Comparison of ENCODE assay signal across 9 mouse cellular contexts in genomic region chr16:24395100-24395499, GRCm38 (mm10). TPM values are rescaled to one million over a fixed set of nuclear protein-coding genes. Genes with fewer than 3 reads are reported as not detected.
DNase-seq lines count a peak whose midpoint lies in the region; ATAC-seq and TF ChIP-seq lines count a peak whose summit lies in the region.
"Had no signal": no experiment of that assay in that cellular context is flagged by ENCODE, and none has a peak within 500 bp of the region (broad histone marks: within the 10 kb centered on the region; RNA-seq: fewer than 3 reads in every experiment).

No protein-coding gene starts in this region.

- no peak overlapping the region for H3K9ac ChIP-seq in midbrain, embryonic 11.5 days (ENCODE audit: low read length)
- H3K9ac ChIP-seq in intestine, postnatal 0 days (ENCODE audit: low read depth, low read length): peak overlapping the region; percentile 99

- TF ChIP-seq POLR2A in small intestine, adult 2 months (IDR thresholded peaks at IDR 0.05; ENCODE audit: low read depth, low read length): no peak

- no peaks in the 10 kb centered on the region for H3K9me3 ChIP-seq in midbrain, embryonic 10.5 days (replicated peaks)
- no peaks in the 10 kb centered on the region for H3K9me3 ChIP-seq in midbrain, embryonic 11.5 days (ENCODE audit: control insufficient read depth, low read length)
- no peaks in the 10 kb centered on the region for H3K9me3 ChIP-seq in intestine, postnatal 0 days (ENCODE audit: control insufficient read depth)

- TF ChIP-seq CTCF in intestine, postnatal 0 days (IDR thresholded peaks at IDR 0.05; ENCODE audit: low read depth): no peak
- no peak for TF ChIP-seq CTCF in small intestine, adult 2 months (IDR thresholded peaks at IDR 0.05; ENCODE audit: extremely low read depth, insufficient read length, insufficient replicate concordance, low read depth, low read length)

- no peak overlapping the region for H3K4me2 ChIP-seq in midbrain, embryonic 11.5 days
- H3K4me2 ChIP-seq in intestine, postnatal 0 days (replicated peaks; ENCODE audit: low read depth): peak overlapping the region; percentile 83

- no peak overlapping the region for H3K27ac ChIP-seq in midbrain, embryonic 10.5 days (replicated peaks)
- H3K27ac ChIP-seq in midbrain, embryonic 11.5 days (ENCODE audit: low read depth, low read length): no peak overlapping the region
- H3K27ac ChIP-seq in intestine, postnatal 0 days (ENCODE audit: low read depth, low read length): peak overlapping the region; percentile 100
- H3K27ac ChIP-seq in small intestine, adult 2 months (ENCODE audit: insufficient read depth, low read depth, low read length): peak overlapping the region; percentile 89
- H3K27ac ChIP-seq: left cerebral cortex, adult 2 months had no signal

- 91% methylated on average over 2 of the region's 2 CpGs for WGBS in midbrain, embryonic 10.5 days
- 76% methylated on average over 2 of the region's 2 CpGs for WGBS in midbrain, embryonic 11.5 days
- 56% methylated on average over 2 of the region's 2 CpGs for WGBS in intestine, postnatal 0 days
- 44% methylated on average over 2 of the region's 2 CpGs for WGBS in small intestine, adult 2 months

- H3K4me3 ChIP-seq in midbrain, embryonic 10.5 days: peak overlapping the region; percentile 92
- no peak overlapping the region for H3K4me3 ChIP-seq in midbrain, embryonic 11.5 days (ENCODE audit: low read depth, low read length)
- H3K4me3 ChIP-seq in intestine, postnatal 0 days (ENCODE audit: low read depth, low read length): peak overlapping the region; percentile 99
- H3K4me3 ChIP-seq in small intestine, adult 2 months (ENCODE audit: low read depth, low read length): peak overlapping the region; percentile 97; the same call in 1 of the 2 replicates

- peak; percentile 64 for DNase-seq in adrenal gland, adult 2 months
- no peak for DNase-seq in adrenal gland, postnatal 4 days (ENCODE audit: low spot score in 2 of 2)
- DNase-seq in midbrain, embryonic 10.5 days (ENCODE audit: low spot score): no peak
- no peak for DNase-seq in midbrain, embryonic 11.5 days (ENCODE audit: low spot score, missing footprints)
- no peak for DNase-seq in retina, embryonic 14.5 days (ENCODE audit: low spot score)
- no peak for DNase-seq in gastrocnemius, postnatal 10 days

- no peaks in the 10 kb centered on the region for H3K36me3 ChIP-seq in midbrain, embryonic 10.5 days
- H3K36me3 ChIP-seq in midbrain, embryonic 11.5 days (ENCODE audit: control insufficient read depth, insufficient read depth, low read length): no peaks in the 10 kb centered on the region
- no peaks in the 10 kb centered on the region for H3K36me3 ChIP-seq in intestine, postnatal 0 days (ENCODE audit: control insufficient read depth, insufficient read depth)
- H3K36me3 ChIP-seq in small intestine, adult 2 months (ENCODE audit: control insufficient read depth, insufficient read depth, low read length): no peaks in the 10 kb centered on the region

- no peak for ATAC-seq in midbrain, embryonic 11.5 days (ENCODE audit: low FRiP score)
- ATAC-seq in intestine, postnatal 0 days: no peak

- peaks cover 28% of the 10 kb centered on the region for H3K4me1 ChIP-seq in midbrain, embryonic 10.5 days
- H3K4me1 ChIP-seq in midbrain, embryonic 11.5 days (ENCODE audit: control insufficient read depth, insufficient read depth, low read length): no peaks in the 10 kb centered on the region; the same call in 1 of the 2 replicates
- H3K4me1 ChIP-seq in intestine, postnatal 0 days (replicated peaks; ENCODE audit: control insufficient read depth, insufficient read depth, low read length): peaks cover 10% of the 10 kb centered on the region
- H3K4me1 ChIP-seq in small intestine, adult 2 months (ENCODE audit: control insufficient read depth, insufficient read depth, insufficient read length, low read length): peaks cover 43% of the 10 kb centered on the region; the same call in 1 of the 2 replicates

- H3K27me3 ChIP-seq in midbrain, embryonic 10.5 days (ENCODE audit: low read depth, poor library complexity, severe bottlenecking): peaks cover 20% of the 10 kb centered on the region
- H3K27me3 ChIP-seq in midbrain, embryonic 11.5 days (ENCODE audit: control insufficient read depth, insufficient read depth, low read length): no peaks in the 10 kb centered on the region
- H3K27me3 ChIP-seq in intestine, postnatal 0 days (replicated peaks; ENCODE audit: control insufficient read depth, insufficient read depth, low read length): no peaks in the 10 kb centered on the region
- no peaks in the 10 kb centered on the region for H3K27me3 ChIP-seq in small intestine, adult 2 months (ENCODE audit: control insufficient read depth, insufficient read depth, low read length)

RNA-seq across cellular contexts. Expression of gene Lpp, which starts 1.8 kb away (rescaled TPM):
- 10 to 100 TPM; 35.1 to 94.8 TPM for total RNA-seq in adrenal gland, adult 2 months (2021)
- 15.0 and 32.3 TPM in 2 replicates for polyA plus RNA-seq in adrenal gland, adult 2 months (2012; rRNA removed)
- total RNA-seq in adrenal gland, postnatal 4 days (2021): 10 to 100 TPM; 70.2 to 80.0 TPM
- polyA plus RNA-seq in midbrain, embryonic 10.5 days (2016; fragmentation: Nextera tagmentation; extraction: Ambion mirVana): 21.7 and 23.0 TPM in 2 replicates
- polyA plus RNA-seq in midbrain, embryonic 11.5 days (2014; fragmentation: Nextera tagmentation; extraction: Ambion mirVana): 14.4 and 15.7 TPM in 2 replicates
- polyA plus RNA-seq in intestine, postnatal 0 days (2015; fragmentation: Nextera tagmentation; extraction: Ambion mirVana): 32.8 and 37.5 TPM in 2 replicates
- 14.2 and 23.6 TPM in 2 replicates for polyA plus RNA-seq in small intestine, adult 2 months (2012; rRNA removed)
- total RNA-seq in gastrocnemius, postnatal 10 days (2021): 10 to 100 TPM; 34.6 to 45.1 TPM

Comparison
In these comparisons a context has a peak if more than half of its experiments do, and no peak if none do; other contexts are left out.
1. H3K27ac ChIP-seq: peak in intestine, postnatal 0 days (single experiment) and small intestine, adult 2 months (single experiment); none in midbrain, embryonic 10.5 days (single experiment) and midbrain, embryonic 11.5 days (single experiment).